Mouse (Mus musculus) heart, postnatal 10 days (tissue): ENCODE measurements at regions not wholly inside any gene's neighbourhood (a gene's known extent, or its start where the extent isn't known, plus 50 kb on each side); places are given as distances from the start of the nearest gene placed in this dataset.
A peak's percentile ranks its signal among the peaks of the same experiment; 100 is the strongest.

Experiments used
- DNase-seq, 2 experiments: peaks; one replicate each; pipeline ENCODE4 v3.0.0; 2021
- intact Hi-C: fragments of 180-260 bp; cut with DNase I; formaldehyde crosslinking; loops from one replicate; pipeline ENCODE4 v1.15.1; 2025

DNA sequence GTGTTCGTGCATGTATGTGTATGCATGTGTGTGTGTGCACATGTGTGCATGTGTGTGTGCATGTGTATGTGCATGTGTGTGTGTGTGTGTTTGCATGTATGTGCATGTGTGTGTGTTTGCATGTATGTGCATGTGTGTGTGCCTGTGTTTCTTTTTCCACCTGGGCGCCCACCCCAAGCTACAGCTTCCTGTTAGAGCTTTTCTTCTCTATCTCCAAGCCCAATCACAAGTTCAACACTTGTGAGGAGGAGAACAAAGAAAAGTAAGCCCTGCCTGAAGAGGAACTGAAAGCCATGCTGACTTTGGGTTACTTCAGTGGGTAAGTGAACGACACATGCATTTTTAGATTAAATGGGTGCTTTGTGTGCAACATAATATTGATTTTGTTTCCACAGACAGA lies 177.4 kb downstream of the Cd83 start:
- intact Hi-C loops = no loop called here
- DNase-seq = no peak

DNA sequence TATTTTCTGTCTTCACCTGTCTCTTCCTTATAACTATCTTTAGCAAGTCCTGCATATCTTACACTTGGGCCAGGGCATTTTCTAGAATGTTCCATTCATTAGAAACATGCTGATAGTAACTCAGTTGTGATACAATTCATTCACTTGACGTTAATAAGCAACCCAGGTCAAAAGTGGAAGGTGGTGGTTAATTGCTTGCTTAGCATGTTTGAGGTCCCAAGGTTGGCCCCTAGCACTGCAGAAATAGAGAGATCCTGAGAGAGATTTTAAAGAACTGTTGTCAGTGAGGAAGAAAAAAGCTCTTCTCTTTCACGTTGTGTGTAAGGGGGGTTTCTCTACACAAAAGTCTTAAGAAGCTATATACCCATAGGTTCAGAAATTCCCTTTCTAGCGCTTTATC lies 178.7 kb downstream of the Cd83 start:
- no peak for DNase-seq
- intact Hi-C loops = no loop called here

DNA sequence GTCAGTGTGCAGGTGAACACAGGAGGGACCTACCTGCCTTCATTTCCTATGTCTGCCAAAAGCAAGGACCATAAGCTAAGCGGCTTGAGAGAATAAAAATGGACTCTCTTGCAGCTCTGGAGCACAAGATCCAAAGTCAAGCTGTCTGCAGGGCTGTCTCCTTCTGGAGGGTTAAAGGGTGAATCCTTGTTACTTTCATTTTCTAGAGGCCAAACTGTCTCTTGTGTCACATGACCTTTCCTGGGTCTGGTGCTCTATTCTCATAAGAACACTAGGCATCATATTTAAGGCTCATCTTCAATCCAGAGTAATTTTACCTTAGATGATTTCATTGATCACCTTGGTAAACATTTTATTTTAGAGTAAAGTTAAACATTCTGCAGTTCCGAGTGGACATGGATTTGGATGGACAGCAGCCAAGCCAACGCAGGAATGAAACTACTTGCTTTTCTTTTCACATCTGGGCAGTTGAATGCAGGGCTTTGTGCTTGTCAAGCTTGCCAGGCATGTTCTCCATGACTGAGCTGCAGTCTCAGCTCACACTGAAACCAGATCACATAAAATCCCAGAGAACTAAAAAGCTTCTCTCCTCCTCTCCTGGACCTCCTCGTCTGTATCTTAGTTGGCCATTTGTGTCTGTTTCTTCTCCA lies 180.8 kb downstream of the Cd83 start:
- intact Hi-C loops = no loop called here
- DNase-seq = peak; percentile 9

DNA sequence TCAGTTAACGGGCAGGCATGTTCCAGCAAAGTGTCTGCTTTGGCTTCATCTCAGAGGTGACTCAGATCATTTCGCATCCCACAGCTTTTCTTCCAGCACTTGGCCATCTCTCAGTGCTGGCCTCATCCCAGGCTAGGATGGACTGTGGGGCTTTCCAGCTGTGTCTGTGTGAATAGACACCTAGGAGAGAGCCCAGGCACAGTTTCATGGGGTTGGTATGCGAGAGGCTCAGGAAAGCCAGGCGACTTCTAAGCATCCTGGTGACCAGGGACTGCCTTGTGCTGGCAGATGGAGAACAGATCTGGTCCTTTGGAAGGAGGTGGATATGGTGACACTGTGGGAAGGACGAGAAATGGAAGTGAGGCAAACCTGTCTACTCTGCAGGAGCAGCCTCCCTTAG lies 182.9 kb downstream of the Cd83 start:
- DNase-seq = peak; percentile 40 to 55
- intact Hi-C loops = no loop called here

DNA sequence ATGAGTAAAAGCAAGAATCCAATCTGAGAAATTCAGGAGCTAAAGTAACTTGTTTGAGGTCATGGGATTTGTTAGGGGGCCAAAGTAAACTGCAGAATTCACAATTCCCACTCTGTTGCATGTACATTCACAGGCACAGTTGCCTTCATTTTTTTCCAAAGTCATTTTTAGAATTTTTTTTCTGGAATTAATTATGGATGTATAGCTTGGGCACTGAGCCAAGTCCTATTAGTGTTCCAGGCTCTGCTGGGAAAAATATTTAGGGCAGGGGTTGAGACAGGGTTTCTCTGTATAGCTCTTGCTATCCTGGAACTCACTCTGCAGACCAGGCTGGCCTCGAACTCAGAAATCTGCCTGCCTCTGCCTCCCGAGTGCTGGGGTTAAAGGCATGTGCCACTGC lies 188.3 kb downstream of the Cd83 start:
- no peak for DNase-seq
- intact Hi-C loops = no loop called here

DNA sequence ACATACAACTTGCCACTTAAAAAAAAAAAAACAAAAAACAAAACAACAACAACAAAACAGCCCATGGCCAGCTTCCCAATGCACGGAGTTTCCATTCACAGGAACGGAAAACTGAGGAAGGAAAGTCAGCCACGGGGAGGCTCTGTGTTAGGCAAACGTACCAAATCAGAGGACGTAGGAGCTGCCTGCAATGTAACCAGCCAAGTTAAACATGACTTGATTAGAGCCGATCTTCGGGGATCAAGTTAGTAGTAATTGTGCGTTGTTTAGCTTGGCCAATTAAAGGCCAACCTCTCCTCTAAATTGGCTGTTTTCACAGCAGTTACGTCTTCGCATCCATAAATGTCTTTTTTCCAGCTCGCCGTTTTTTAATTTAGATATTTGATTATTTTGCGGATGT lies 190.7 kb downstream of the Cd83 start:
- intact Hi-C loops = no loop called here
- DNase-seq = no peak

DNA sequence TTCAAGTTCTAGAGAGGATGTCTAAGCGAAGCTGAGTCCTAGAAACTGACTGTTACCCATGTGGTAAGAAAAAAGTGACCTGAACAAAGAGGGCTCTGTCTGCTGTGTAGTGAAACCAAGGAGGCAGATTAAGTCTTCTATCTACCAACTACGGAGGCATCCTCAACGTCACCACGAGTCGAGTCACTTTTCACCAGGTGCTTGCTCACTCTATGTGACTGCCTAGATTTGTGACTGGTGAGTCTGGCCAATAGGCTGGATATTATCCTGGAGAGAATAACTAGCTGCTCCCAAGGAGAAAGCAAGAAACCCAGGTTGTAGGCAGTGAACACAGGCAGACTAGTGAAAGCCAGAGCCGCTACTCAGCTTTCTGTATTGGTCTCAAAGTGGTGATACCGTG lies 191.2 kb downstream of the Cd83 start:
- no peak for DNase-seq
- intact Hi-C loops = no loop called here

DNA sequence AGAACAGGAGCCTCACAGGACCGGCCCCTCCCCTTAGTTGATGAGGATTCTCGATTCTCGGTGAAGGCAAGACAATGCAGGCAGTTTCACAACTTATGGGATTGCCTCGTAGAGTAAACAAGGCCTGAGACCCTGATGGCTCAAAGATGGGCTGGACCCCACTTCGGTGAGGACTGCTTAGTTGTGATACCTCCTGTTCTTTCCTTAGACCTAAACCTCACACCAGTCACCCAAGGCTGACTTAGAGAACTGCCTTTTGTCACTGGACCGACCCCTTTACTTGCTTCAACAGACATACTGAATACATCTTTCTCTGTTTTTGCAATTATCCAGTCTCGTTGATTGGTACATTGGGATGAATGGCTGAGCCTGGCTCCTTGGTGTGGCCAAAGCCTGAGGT lies 192.1 kb downstream of the Cd83 start:
- no peak for DNase-seq
- intact Hi-C loops = no loop called here

DNA sequence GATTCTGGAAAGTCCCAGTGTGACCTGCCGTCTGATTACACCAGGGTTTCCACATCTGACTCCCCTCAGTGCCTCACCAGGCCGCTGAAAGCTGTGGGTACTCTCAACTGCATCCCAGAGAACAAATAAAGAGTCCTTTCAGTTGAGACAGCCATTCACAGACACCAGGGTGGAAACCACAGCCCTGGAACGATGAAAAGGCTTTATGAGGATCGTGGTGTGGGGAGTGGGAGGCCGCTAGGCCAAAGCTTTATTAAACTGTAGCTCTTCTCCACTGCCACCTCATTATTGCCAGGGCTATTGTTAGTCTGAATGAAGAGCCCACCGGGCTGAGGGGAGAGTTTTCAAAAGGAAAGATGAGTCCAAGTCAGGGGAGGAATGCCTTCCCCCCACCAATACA lies 202.8 kb downstream of the Cd83 start:
- intact Hi-C loops = no loop called here

DNA sequence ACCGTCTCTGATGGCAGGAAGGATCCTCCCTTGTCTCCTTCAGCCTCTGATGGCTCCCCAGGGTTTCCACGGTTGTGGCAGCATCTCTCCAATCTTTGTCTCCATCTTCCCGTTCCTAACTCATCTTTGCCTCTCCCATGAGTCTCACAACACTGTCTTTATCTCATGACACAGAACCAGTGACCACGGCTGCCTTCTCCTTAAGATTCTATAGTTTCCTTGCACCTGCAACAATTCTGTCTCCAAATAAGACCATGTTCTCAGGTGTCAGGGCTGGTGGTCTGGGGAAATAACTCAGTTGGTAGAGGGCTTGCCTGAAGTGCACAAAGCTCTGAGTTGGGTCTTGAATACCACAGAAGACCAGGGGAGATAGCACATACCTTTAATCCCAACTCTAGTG lies 203.8 kb downstream of the Cd83 start:
- intact Hi-C loops = no loop called here

More for the DNA sequence above, 202.8 kb downstream of the Cd83 start:
- DNase-seq = no peak

DNA sequence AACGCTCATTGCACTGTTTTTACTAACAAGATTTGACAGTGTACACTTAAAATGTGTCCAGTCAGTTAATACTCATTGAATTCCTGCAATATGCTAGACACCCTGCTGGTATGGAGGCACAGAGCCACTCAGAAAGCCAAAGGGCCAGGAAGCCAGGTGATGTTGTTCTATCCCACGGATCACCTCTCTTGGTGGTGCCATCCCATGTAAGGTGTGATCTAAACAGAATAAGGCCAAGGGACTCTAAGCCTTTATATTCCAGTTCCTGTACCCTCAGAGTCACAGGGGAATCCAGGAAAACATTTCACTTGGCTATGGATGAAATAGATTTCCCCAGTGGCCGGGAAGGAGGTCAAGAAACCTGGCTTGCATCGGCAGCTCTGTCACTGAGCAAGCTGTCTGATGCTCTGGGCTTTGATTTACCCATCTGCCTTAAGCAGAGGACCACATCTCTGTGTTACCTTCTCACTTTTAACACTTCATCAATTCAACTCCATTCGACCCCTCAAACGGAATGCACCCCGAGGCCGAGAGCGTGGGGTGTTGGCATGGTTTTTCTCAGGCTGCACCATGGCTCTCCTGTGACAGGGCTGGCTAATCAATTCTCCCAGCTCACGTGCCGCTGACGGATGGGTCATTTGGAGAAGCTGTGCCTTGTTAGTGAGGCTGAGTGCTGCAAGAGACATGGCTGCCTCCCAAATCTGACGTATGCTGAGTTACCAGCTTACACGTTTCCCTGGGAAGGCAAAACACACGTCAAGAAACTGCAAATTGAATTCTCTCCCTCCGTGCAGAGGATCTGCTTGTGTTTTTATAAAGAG lies 205.9 kb downstream of the Cd83 start:
- intact Hi-C loops = loop anchor here (5.0 kb wide), 1 partner anchor 83 kb away; no protein-coding TSS in a partner anchor
- peak; percentile 62 to 64 for DNase-seq

More for the DNA sequence above, 203.8 kb downstream of the Cd83 start:
- DNase-seq = no peak

DNA sequence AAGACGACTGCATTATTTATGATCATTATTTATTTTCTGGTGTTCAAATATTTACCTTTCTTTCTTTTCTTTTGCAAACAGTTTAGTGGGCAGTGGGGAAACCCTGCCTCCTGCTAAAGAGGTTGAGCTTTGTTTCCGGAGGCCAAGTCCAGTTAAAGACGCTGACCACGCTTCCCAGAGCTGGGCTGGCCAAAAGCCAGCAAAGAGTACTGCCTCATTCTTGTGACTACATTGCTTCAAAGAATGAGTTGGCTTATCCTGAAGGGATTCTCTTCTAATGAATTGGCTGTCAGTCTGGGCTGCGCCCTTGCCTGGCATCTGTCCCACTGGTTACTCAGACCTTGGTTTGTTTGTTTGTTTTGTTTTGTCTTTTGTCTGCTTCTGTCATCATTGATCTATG lies 207.2 kb downstream of the Cd83 start:
- peak; percentile 75 for DNase-seq
- intact Hi-C loops = loop anchor here (5.0 kb wide), 1 partner anchor 84 kb away; no protein-coding TSS in a partner anchor

DNA sequence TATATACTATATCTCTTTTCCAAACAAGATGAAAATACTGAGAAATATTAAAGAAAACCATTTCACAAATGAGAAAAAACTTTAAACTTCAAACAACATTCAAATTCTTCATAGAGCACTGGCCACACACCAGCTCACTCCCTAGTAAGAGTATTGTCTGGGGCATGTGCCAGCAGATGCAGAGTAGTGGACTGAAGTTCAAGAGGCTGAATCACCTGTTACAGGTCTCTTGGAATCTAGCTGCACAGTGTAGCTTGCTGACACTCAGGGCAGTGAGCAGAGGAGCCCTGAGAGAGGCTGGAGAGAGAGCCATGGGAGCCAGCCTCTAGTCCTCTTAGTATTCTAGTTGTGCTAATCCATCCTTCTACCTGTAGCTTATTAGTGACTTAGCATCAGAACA lies 208.4 kb downstream of the Cd83 start:
- DNase-seq = no peak

DNA sequence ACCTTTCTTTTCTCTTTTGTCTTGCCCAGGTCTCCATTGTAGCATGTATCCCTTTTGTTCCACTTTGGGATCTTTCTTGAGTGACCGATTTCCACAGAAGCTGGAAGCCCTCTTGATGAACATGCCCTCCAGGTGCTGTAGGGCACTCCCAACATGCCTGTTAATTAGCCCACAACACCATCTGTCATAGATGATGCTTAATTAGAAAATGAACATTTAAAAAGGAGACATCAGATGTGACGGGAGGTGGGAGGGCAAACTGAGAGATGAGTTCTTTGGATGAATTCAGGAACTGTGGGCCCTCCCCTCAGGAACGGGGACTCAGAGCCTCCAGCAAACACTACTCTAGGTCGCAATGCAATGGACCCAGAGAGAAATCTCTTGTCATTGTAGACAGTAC lies 209.8 kb downstream of the Cd83 start:
- intact Hi-C loops = loop anchor here (5.0 kb wide), 1 partner anchor 87 kb away; no protein-coding TSS in a partner anchor

More for the DNA sequence above, 208.4 kb downstream of the Cd83 start:
- intact Hi-C loops = loop anchor here (5.0 kb wide), 1 partner anchor 86 kb away; no protein-coding TSS in a partner anchor

DNA sequence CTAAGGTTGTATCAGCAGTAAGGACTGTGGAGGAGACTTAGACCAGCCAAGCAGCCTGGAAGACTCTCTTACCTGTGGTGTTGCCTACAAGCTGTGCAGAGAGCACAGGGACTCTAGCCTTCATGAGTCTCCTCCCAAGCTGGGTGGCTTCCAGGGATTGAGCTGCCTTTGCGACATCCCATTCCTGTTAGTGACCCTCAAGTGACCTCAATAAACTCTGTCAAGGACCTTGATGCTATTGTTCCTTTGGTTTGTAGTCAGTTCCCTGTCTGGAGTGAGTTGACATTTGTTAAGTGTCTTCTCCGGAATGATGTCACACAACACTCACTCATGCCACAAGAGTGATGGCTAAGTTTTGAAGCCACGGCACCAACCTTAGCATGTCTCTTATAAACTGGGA lies 211.0 kb downstream of the Cd83 start:
- peak; percentile 41 to 45 for DNase-seq

More for the DNA sequence above, 209.8 kb downstream of the Cd83 start:
- no peak for DNase-seq

DNA sequence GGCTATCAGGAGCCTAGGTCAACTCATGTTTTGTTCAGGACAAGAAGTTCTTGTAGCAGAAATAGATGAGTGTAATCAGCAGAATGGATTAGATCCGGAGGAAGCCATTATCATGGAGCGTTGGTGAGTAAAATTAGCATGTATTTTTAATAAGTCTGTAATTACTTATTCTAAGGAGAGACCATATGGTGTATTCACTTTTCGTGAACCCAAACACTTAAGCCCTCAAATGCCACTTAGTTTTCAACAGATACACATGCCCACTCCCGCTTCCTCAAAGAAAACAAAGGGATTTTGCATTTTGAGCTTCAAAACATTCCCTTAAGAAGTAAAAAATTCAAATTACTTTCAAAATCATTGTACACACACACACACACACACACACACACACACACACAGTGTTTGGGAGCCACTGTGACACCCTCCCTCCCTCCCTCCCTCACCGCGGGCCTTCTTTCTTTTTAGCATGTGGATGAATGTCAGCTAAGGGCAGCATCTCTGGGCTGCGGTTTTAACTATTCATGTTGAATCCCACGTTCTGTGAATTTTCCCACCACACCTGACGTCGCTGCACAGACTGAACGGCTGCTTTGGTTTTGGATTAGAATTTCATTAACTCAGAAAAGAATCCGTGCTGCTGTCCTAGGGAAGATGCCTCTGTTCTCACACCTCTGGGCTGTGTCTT lies 217.4 kb downstream of the Cd83 start:
- intact Hi-C loops = no loop called here
- no peak for DNase-seq

More for the DNA sequence above, 211.0 kb downstream of the Cd83 start:
- intact Hi-C loops = no loop called here

DNA sequence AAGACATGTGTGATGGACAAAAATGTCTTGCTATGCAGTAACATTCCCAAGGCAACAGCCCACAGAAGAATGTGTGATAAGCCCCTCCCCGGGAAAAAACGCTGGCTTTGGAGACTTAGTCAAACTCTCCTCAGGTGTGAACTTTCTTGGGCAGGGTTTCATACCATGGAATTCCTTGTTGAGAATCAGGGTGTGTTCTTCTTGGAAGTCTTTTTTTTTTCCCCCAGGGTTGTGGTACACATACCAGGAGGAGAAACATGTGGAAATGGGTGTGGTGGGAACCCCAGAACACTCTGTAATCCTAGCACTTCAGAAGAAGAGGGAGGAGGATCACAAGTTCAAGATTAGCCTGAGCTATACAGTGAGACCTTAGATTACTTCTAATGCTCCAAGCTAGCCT lies 228.3 kb downstream of the Cd83 start:
- DNase-seq = no peak

DNA sequence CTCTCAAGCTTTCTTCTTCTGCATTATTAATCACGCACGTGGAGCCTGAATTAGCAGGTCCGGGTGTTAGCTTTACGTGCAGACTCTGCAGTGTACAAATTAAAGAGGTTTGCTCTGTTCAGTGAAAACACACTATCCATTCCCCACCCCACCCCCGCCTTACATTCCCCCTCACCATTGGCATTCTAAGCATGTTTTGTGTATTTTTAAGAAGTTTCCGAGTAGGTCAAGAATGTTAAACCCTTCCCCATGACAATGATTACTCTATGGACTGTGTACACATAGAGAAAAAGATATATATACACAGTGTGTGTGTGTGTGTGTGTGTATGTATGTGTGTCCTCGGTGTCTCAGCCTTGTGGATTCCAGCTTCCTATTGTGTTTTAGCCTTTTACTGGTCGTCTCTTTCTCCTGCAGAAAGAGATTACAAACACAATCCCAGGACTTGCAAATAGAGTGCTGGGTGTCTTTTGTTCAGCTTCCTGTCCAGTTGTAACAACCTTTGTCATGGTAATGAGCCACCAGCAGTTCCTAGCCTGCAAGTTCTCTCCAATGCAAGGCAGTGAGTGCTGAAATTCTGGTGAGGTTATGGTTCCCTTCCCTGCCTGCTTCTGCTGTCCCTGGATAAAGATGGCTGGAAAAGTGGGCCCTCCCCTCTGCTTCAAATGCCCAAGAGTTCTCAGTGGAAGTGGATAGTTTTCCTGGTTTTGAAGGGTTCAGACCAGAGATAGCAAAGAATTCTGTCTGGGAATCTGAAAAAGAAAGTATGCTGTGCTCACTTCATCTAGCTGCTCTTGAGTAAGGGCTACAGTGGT lies 234.1 kb downstream of the Cd83 start:
- no peak for DNase-seq
- intact Hi-C loops = no loop called here

More for the DNA sequence above, 228.3 kb downstream of the Cd83 start:
- intact Hi-C loops = no loop called here

DNA sequence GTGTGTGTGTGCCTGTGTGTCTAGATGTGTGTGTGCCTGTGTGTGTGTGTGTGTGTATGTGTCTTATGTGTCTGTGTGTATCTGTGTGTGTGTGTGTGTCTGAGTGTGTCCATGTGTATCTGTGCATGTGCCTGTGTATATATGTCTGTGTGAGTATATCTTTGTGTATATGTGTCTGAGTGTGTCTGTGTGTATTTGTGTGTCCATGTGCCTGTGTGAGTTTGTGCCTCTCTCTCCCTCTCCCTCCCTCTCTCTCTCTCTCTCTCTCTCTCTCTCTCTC lies 234.7 kb downstream of the Cd83 start:
- DNase-seq = no peak
- intact Hi-C loops = no loop called here

DNA sequence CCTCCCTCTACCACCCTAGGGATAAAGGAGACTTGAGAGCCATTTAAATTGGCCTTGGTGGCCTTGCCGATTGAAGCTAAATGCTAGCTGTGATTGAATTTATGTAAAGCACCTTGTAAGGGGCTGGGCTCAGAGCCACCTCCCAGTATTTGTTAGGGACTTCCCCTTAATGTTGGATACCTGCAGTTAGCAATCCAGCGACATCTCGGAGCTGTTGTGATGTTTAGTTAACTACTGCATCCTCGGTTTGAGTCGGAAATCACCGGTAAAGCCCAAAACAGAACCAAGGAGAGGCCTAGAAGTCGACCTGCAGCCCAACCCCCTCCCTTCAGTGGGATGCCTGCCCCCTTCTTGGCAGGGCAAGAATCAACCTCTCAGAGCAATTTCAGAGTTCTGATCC lies 236.3 kb downstream of the Cd83 start:
- no peak for DNase-seq
- intact Hi-C loops = no loop called here

DNA sequence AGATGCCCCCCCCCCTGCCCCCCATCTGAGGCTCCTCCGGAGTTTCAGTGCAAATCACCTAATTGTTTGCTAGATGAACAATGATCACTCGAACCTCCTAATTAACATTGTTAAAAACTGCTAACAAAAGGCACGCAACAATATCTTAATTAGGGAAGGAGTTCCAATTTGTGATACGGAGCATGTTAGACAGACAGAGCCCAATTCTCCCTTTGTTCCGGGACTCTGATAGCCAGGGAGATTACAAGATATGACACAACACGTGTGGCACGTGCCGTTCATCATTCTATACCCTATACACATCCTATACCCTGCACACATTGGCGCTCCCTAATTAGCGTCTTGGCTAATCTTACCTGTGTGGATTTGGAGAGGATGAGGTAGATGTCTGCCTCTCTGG lies 237.5 kb downstream of the Cd83 start:
- intact Hi-C loops = no loop called here
- no peak for DNase-seq
